Mouse (Mus musculus) megakaryocyte, embryonic 14.5 days (primary cell): ENCODE results near the gene Lrp1. TPM values are rescaled to one million over a fixed set of nuclear protein-coding genes. Genes with fewer than 3 reads are reported as not detected.

Source experiments
- H3K27me3 ChIP-seq: replicated peaks from 2 replicates; pipeline ENCODE3; 2012; ENCODE audit warnings: inconsistent platforms
- H3K36me3 ChIP-seq: replicated peaks from 2 replicates; pipeline ENCODE3; 2012; ENCODE audit warnings: low read length, inconsistent platforms, mixed read lengths
- H3K4me1 ChIP-seq: 2 replicates; pipeline ENCODE4 v1.6.1; 2012; ENCODE audit warnings: inconsistent platforms
- H3K4me3 ChIP-seq: replicated peaks from 2 replicates; pipeline ENCODE3; 2012; ENCODE audit warnings: moderate library complexity, mild to moderate bottlenecking, inconsistent platforms
- H3K9me3 ChIP-seq: 2 replicates; pipeline ENCODE4 v1.6.1; 2012; ENCODE audit warnings: inconsistent platforms
- FLI1 ChIP-seq: IDR thresholded peaks from 2 replicates; pipeline ENCODE4 v1.6.1; 2012; ENCODE audit warnings: low read length, inconsistent platforms, mixed read lengths
- GATA1 ChIP-seq: IDR thresholded peaks from 3 replicates; pipeline ENCODE4 v1.6.1; 2012; ENCODE audit warnings: mixed read lengths, low read length, inconsistent platforms, borderline replicate concordance
- polyA plus RNA-seq: library from polyadenylated mRNA; stranded (reverse); fragments of >175 nt; gene quantifications from 2 replicates; pipeline ENCODE4 v1.2.3, GENCODE M21; 2012; ENCODE audit warnings: low replicate concordance; ENCODE audit not compliant: insufficient read depth

The Lrp1 gene
- polyA plus RNA-seq, 1 experiment: 208 TPM

DNA sequence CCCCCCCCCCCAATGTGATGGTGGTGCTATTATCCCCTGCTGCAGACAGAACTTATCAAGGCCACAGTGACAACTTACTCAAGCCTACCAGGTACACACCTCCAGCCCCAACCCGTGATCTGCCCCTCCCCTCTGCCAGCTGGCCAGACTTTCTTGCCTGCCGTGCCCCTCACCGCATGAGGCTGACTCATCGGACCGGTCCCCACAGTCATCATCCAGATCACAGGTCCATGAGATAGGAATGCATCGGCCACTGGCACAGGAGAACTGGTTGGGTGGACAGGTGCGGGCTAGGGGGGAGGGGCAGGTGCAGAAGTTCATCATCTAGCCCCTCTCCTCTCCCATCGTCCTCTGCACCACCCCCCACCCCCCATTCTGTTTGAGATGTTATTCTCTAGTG lies 37.3 kb downstream of the Lrp1 start:
- Histone ChIP-seq H3K27me3 (peaks cover 60% of the 10 kb centered on the region), H3K9me3 (no peaks in the 10 kb centered on the region), H3K4me3 (no peak overlapping the region), H3K4me1 (peaks cover 9% of the 10 kb centered on the region), H3K36me3 (no peaks in the 10 kb centered on the region)
- no peak for TF ChIP-seq FLI1
- no peak for TF ChIP-seq GATA1

DNA sequence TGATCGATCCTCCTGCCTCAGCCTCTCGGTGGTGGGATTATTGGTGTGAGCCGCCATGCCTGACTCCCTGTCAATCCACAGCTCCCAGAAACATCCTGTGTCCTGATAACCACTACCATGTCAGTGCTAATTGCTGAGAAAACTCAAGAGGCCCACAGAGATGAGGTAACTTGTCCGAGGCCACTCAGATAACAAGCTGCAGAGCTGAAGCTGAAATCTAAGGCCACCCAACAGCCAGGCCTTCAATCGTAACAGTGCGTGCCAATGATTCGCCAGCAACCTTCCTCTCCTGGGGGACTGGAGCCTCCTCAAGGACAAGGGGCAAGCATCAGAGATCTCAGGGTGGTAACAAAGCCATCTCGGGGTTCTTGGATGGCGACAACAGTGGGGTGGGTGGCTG lies 39.7 kb downstream of the Lrp1 start:
- TF ChIP-seq GATA1 (no peak), FLI1 (no peak)
- no peaks in the 10 kb centered on the region for H3K36me3 ChIP-seq
- peaks cover 16% of the 10 kb centered on the region for H3K4me1 ChIP-seq
- peaks cover 74% of the 10 kb centered on the region for H3K27me3 ChIP-seq
- no peaks in the 10 kb centered on the region for H3K9me3 ChIP-seq
- no peak overlapping the region for H3K4me3 ChIP-seq

DNA sequence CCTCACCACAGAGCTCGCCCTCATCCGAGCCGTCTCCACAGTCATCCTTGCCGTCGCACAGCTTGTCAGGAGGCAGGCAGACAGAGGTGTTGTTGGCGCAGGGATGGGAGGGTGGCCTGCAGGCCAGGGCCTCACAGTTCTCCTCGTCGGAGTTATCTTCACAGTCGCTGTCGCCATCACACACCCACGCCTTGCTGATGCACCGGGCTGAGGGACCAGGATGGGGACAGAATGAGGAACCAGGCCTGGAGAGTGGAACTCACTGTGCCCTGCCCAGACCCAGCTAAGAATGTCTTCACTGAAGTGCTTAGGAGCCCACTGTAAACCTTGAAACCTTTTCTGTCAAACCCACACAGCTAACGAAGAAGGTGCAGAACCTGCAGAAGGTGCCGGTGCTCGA lies 43.0 kb downstream of the Lrp1 start:
- Histone ChIP-seq H3K4me3 (no peak overlapping the region), H3K27me3 (peaks cover 80% of the 10 kb centered on the region), H3K9me3 (no peaks in the 10 kb centered on the region), H3K4me1 (peaks cover 18% of the 10 kb centered on the region), H3K36me3 (no peaks in the 10 kb centered on the region)
- TF ChIP-seq GATA1 (no peak), FLI1 (no peak)

DNA sequence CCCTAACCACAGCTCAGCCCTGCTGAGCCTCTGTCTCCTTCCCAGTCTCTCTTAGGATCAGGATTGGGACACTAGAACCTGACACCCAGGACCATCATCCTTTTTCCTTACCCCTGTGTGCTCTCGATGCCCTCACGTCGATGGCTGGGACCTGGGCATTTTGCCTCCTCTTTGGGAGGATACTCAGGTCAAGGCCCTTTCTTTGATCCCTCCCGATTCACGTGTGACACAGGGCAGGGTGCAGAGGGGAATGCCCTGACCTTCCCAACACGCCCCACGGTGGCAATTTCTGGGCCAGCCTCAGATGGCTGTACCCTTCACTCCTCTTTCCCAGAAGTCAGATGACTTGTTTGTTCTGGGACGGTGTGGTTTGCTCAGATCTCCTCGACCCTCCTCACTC lies 43.8 kb downstream of the Lrp1 start:
- H3K4me1 ChIP-seq: peaks cover 18% of the 10 kb centered on the region
- H3K27me3 ChIP-seq: peaks cover 80% of the 10 kb centered on the region
- no peak overlapping the region for H3K4me3 ChIP-seq
- H3K9me3 ChIP-seq: no peaks in the 10 kb centered on the region
- peaks cover 2% of the 10 kb centered on the region for H3K36me3 ChIP-seq
- TF ChIP-seq GATA1 (no peak), FLI1 (no peak)

DNA sequence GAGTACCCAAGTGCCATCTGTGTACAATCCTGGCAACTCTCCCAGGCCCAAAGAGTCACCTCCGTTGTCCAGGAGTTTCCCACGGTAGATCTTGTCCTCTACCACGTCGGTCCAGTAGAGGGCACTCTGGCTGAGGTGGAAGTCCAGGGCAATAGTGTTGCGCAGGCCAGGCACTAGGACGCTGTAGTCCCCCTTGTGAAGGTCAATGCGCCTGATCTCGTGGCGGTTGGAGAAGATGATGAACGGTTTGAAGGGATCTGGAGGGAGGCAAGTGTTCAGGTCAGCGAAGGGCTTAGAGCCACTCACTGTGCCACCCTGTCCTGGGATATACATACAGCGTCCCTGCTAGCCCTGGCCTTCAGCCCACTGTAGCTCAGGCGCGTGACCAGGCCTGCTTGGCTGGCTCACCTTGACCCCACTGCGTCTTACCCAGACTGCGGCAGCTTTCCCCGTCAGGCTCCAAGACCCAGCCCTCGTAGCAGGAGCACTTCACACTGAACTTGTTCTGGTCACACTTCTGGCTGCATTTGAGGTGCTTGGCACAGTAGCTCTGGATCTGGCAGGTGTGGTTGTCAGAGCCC lies 44.5 kb downstream of the Lrp1 start:
- H3K4me3 ChIP-seq: peak overlapping the region; percentile 51
- TF ChIP-seq GATA1: no peak
- no peak for TF ChIP-seq FLI1
- H3K36me3 ChIP-seq: peaks cover 2% of the 10 kb centered on the region
- peaks cover 79% of the 10 kb centered on the region for H3K27me3 ChIP-seq
- peaks cover 15% of the 10 kb centered on the region for H3K4me1 ChIP-seq
- H3K9me3 ChIP-seq: no peaks in the 10 kb centered on the region

DNA sequence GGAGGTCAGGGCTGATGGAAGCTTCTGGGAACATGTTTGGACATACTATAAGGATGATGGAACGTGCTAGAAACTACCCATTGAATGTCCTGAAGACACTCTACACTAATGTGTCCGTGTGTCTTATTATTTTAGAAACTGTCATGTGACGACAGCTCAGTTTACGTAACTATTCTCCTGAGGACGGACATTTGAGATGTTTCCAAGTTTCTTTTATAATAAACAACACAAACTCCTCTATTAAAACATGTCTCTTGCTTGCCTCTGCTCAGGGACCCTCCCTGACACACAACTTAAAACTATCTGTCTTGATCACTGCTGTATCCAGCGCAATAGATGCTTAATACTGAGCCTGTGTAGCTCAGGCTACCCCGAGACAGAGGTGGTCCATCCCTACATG lies 45.2 kb downstream of the Lrp1 start:
- Histone ChIP-seq H3K4me3 (no peak overlapping the region), H3K36me3 (peaks cover 2% of the 10 kb centered on the region), H3K4me1 (peaks cover 14% of the 10 kb centered on the region), H3K9me3 (no peaks in the 10 kb centered on the region), H3K27me3 (peaks cover 82% of the 10 kb centered on the region)
- TF ChIP-seq FLI1: no peak
- no peak for TF ChIP-seq GATA1

DNA sequence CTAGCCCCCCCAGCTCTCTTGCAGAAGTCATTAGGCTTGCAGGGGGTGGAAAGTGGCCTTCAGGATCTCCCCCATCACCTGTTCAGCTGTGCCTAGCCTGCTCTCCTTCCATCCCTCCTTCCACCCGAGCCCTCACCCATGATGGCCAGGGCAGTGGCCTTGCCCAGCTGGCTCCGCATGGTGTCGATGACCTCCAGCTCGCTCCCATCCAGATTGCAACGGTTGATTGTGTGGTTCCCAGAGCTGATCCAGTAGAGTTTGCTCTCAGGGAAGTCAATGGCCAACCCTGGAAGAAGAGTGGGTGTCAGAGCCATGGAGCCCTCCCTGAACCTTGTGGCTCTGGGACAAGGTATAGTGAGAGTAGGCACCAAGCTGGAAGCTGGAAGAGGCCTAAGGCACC lies 48.7 kb downstream of the Lrp1 start:
- TF ChIP-seq GATA1: no peak
- no peak for TF ChIP-seq FLI1
- no peak overlapping the region for H3K4me3 ChIP-seq
- peaks cover 72% of the 10 kb centered on the region for H3K27me3 ChIP-seq
- peaks cover 2% of the 10 kb centered on the region for H3K36me3 ChIP-seq
- H3K9me3 ChIP-seq: no peaks in the 10 kb centered on the region
- H3K4me1 ChIP-seq: peaks cover 14% of the 10 kb centered on the region

DNA sequence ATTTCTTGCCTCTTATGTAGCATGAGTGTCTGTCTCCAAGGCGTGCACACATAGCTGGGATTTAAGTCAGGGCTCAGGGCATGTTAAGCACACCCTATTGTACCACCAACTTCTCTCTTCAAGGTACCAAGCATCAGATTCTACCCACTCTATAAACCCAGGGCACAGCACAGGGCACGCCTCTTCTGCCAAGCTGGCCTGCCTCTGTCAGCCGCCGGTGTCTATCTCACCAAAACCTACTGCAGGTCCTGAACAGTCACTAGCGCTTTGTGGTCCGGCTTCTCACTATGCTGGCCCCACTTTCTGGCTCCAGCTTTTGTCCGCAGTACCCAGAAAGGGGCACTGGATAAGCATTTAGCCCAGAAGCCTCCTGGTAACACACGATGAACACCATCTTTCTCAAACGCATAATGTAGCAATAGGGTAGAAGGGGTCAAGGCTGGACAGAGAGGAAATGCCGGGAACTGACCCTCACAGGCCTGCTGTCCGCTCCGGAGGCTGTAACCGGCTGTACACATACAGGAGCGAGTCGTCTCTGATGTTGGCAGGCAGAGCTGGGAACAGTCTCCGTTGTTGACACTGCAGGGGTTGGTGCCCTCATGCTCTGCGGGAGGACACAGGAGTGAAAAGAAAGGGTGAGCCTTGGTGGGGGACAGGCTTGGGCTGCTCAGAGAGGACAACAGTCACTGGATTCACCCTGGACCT lies 49.9 kb downstream of the Lrp1 start:
- TF ChIP-seq GATA1 (no peak), FLI1 (no peak)
- Histone ChIP-seq H3K9me3 (no peaks in the 10 kb centered on the region), H3K36me3 (peaks cover 2% of the 10 kb centered on the region), H3K4me1 (peaks cover 3% of the 10 kb centered on the region), H3K27me3 (peaks cover 74% of the 10 kb centered on the region), H3K4me3 (no peak overlapping the region)

DNA sequence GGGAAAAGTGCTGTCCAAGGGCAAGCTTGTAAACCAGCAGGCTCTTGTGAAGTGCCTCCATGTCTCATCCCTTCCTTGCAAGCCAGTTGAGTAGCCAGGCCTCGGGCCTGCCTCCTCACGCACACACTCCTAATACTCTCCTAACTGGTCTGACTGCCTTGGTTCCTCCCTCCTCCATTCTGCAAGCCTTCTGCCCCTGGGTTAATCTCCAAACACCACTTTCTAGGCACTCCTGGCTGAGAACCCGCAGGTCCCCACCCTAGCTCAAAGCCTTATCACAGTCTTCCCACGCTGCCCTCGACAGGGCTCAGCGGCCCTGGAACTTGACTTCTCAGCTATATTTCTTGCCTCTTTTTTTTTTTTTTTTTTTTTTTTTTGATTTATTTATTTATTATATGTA lies 50.6 kb downstream of the Lrp1 start:
- TF ChIP-seq FLI1 (no peak), GATA1 (no peak)
- H3K36me3 ChIP-seq: peaks cover 2% of the 10 kb centered on the region

DNA sequence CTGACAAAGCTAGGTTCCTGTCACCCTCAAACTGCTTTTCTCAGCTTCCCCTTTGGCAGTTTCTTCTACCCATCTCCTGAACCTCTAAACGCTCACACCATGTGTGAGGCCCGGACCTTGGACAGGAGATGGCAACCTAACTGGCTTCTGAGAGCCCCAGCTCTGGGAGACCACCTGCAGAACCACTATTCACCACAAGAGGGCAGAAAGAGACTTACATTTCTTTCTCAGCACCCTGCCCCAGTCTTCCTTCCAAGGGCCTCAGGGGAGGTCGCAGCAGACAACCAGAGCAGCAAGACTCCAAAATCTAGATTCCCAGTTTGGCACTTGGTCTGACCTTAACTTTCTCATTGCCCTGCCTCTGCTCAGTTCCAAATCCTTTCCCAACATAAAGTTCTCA lies 51.5 kb downstream of the Lrp1 start:
- TF ChIP-seq GATA1 (no peak), FLI1 (no peak)
- no peak overlapping the region for H3K4me3 ChIP-seq
- H3K9me3 ChIP-seq: no peaks in the 10 kb centered on the region
- peaks cover 8% of the 10 kb centered on the region for H3K4me1 ChIP-seq
- peaks cover 2% of the 10 kb centered on the region for H3K36me3 ChIP-seq
- H3K27me3 ChIP-seq: peaks cover 72% of the 10 kb centered on the region

More for the DNA sequence above, 50.6 kb downstream of the Lrp1 start:
- H3K27me3 ChIP-seq: peaks cover 77% of the 10 kb centered on the region
- H3K9me3 ChIP-seq: no peaks in the 10 kb centered on the region
- H3K4me1 ChIP-seq: peaks cover 8% of the 10 kb centered on the region
- no peak overlapping the region for H3K4me3 ChIP-seq
